Mouse (Mus musculus): ENCODE results near the gene Tmed5.
"Not testable (repeated sequence)": the region's sequence is repeated elsewhere in the genome, so short reads cannot be mapped to it uniquely, and the experiment has no call there.

Gene Tmed5

GRCm38 (mm10) chr5:108132441-108133243 is at the start of gene Tmed5, which contains the start of gene Ccdc18:
Gene Tmed5, minus strand, starts transcription at chr5:108132620.
Gene Ccdc18, plus strand, starts transcription at chr5:108132875.
- peak; percentile 98 for DNase-seq

- DNase-seq, result peak; percentile 61 to 70
These were observed 31.3 kb upstream of the Tmed5 start for GRCm38 (mm10) chr5:108163695-108164094.

GRCm38 (mm10) chr5:108160796-108161195 is 28.4 kb upstream of the Tmed5 start:
- DNase-seq, result no peak

- DNase-seq, result no peak
These were observed 20.2 kb upstream of the Tmed5 start for GRCm38 (mm10) chr5:108152592-108152991.

GRCm38 (mm10) chr5:108131849-108132440 is 475 bp downstream of the Tmed5 start:
- no peak for DNase-seq

GRCm38 (mm10) chr5:108120221-108120900 is 12.1 kb downstream of the Tmed5 start:
- peak in 1 of 2 experiments; percentile 11 for DNase-seq

- DNase-seq, result no peak
These were observed 14.7 kb downstream of the Tmed5 start for GRCm38 (mm10) chr5:108117693-108118092.

- no peak for DNase-seq
These were observed 23.1 kb downstream of the Tmed5 start for GRCm38 (mm10) chr5:108109346-108109745.

- DNase-seq, result no peak
These were observed 28.1 kb downstream of the Tmed5 start for GRCm38 (mm10) chr5:108104306-108104705.

GRCm38 (mm10) chr5:108100196-108100595 is 32.2 kb downstream of the Tmed5 start:
- no peak for DNase-seq

- DNase-seq, result no peak
These were observed 34.7 kb downstream of the Tmed5 start for GRCm38 (mm10) chr5:108097676-108098075.

- not testable (repeated sequence) for DNase-seq
These were observed 39.7 kb downstream of the Tmed5 start for GRCm38 (mm10) chr5:108092731-108093130.

GRCm38 (mm10) chr5:108085440-108085839 is 47.0 kb downstream of the Tmed5 start:
- peak; percentile 22 to 29 for DNase-seq

GRCm38 (mm10) chr5:108082380-108082779 is 50.0 kb downstream of the Tmed5 start:
- peak; percentile 43 to 53 for DNase-seq

- DNase-seq, result no peak
These were observed 52.8 kb downstream of the Tmed5 start for GRCm38 (mm10) chr5:108079603-108080002.

- no peak for DNase-seq
These were observed 55.4 kb downstream of the Tmed5 start for GRCm38 (mm10) chr5:108076833-108077540.

- no peak for DNase-seq
These were observed 56.2 kb downstream of the Tmed5 start for GRCm38 (mm10) chr5:108076241-108076640.

- DNase-seq, result no peak
These were observed 60.1 kb downstream of the Tmed5 start for GRCm38 (mm10) chr5:108072301-108072700.

- DNase-seq, result peak; percentile 96 to 97
These were observed 66.7 kb downstream of the Tmed5 start, which contains the start of gene Mtf2 for GRCm38 (mm10) chr5:108065465-108066411. Gene Mtf2, plus strand, starts transcription at chr5:108065674.

GRCm38 (mm10) chr5:108060413-108060812 is 72.0 kb downstream of the Tmed5 start:
- no peak for DNase-seq
